Mouse (Mus musculus) heart, embryonic 10.5 days (tissue): ENCODE data around the gene Slmap. TPM values are rescaled to one million over a fixed set of nuclear protein-coding genes. Genes with fewer than 3 reads are reported as not detected.

Experiments
- DNase-seq: peaks from one replicate; pipeline ENCODE4 v3.0.0-alpha.2; 2017; ENCODE audit warnings: low spot score
- H3K27ac ChIP-seq: fragments of 300-500 bp; sonication (generic); 2 replicates; pipeline ENCODE4 v1.5.1; 2016; ENCODE audit warnings: mild to moderate bottlenecking
- H3K27me3 ChIP-seq: fragments of 300-500 bp; sonication (generic); 2 replicates; pipeline ENCODE4 v1.6.1; 2016; ENCODE audit warnings: mild to moderate bottlenecking; ENCODE audit not compliant: poor library complexity, insufficient read depth, severe bottlenecking
- H3K36me3 ChIP-seq: fragments of 300-500 bp; sonication (generic); 2 replicates; pipeline ENCODE4 v1.6.1; 2016; ENCODE audit warnings: mild to moderate bottlenecking, moderate library complexity
- H3K4me1 ChIP-seq: fragments of 300-500 bp; sonication (generic); 2 replicates; pipeline ENCODE4 v1.6.1; 2016; ENCODE audit warnings: mild to moderate bottlenecking
- H3K4me3 ChIP-seq: fragments of 300-500 bp; sonication (generic); 2 replicates; pipeline ENCODE4 v1.5.1; 2016; ENCODE audit warnings: mild to moderate bottlenecking, moderate library complexity
- H3K9me3 ChIP-seq: fragments of 300-500 bp; sonication (generic); 2 replicates; pipeline ENCODE4 v1.6.1; 2016; ENCODE audit warnings: mild to moderate bottlenecking, moderate library complexity
- WGBS: fragments of 180-500 bp; shearing (Covaris S2); methylation state at CpG from one replicate; pipeline ENCODE4 v1.1.7; 2016; 5-methylcytosine and 5-hydroxymethylcytosine counted together
- polyA plus RNA-seq: library from polyadenylated mRNA; unstranded; fragments of >200 nt; fragmentation: Nextera tagmentation; extraction: Ambion mirVana; gene quantifications from 2 replicates; pipeline ENCODE4 v1.2.1, GENCODE M21; 2016

Slmap gene
- polyA plus RNA-seq, 1 experiment from 2014 or later: 45.1 TPM

GRCm38 (mm10) chr14:26552441-26552840, 17.7 kb upstream of the Slmap start:
- no peak for DNase-seq
- Histone ChIP-seq H3K4me1 (no peaks in the 10 kb centered on the region), H3K4me3 (no peak overlapping the region), H3K36me3 (no peaks in the 10 kb centered on the region), H3K27ac (no peak overlapping the region), H3K9me3 (no peaks in the 10 kb centered on the region), H3K27me3 (no peaks in the 10 kb centered on the region)
- WGBS: 81% methylated on average over 2 of the region's 2 CpGs

GRCm38 (mm10) chr14:26550712-26551111, 16.0 kb upstream of the Slmap start:
- H3K9me3 ChIP-seq: no peaks in the 10 kb centered on the region
- no peak overlapping the region for H3K27ac ChIP-seq
- DNase-seq: no peak
- H3K27me3 ChIP-seq: no peaks in the 10 kb centered on the region
- no peaks in the 10 kb centered on the region for H3K4me1 ChIP-seq
- 89% methylated on average over 8 of the region's 8 CpGs for WGBS
- no peak overlapping the region for H3K4me3 ChIP-seq
- no peaks in the 10 kb centered on the region for H3K36me3 ChIP-seq

GRCm38 (mm10) chr14:26547516-26548488, 13.1 kb upstream of the Slmap start:
- H3K9me3 ChIP-seq: no peaks in the 10 kb centered on the region
- no peak overlapping the region for H3K27ac ChIP-seq
- WGBS: 76% methylated on average over 10 of the region's 10 CpGs
- H3K4me3 ChIP-seq: no peak overlapping the region
- H3K27me3 ChIP-seq: no peaks in the 10 kb centered on the region
- no peaks in the 10 kb centered on the region for H3K36me3 ChIP-seq
- no peak for DNase-seq
- H3K4me1 ChIP-seq: no peaks in the 10 kb centered on the region

GRCm38 (mm10) chr14:26542136-26542535, 7.4 kb upstream of the Slmap start:
- no peaks in the 10 kb centered on the region for H3K4me1 ChIP-seq
- no peak overlapping the region for H3K4me3 ChIP-seq
- DNase-seq: no peak
- H3K36me3 ChIP-seq: no peaks in the 10 kb centered on the region
- no peaks in the 10 kb centered on the region for H3K9me3 ChIP-seq
- H3K27me3 ChIP-seq: no peaks in the 10 kb centered on the region
- H3K27ac ChIP-seq: no peak overlapping the region
- 83% methylated on average over 1 of the region's 1 CpGs for WGBS

- H3K4me3 ChIP-seq: no peak overlapping the region
- no peaks in the 10 kb centered on the region for H3K4me1 ChIP-seq
- H3K27me3 ChIP-seq: no peaks in the 10 kb centered on the region
- DNase-seq: no peak
- 70% methylated on average over 1 of the region's 1 CpGs for WGBS
- H3K9me3 ChIP-seq: no peaks in the 10 kb centered on the region
- no peak overlapping the region for H3K27ac ChIP-seq
- H3K36me3 ChIP-seq: no peaks in the 10 kb centered on the region
Measured at GRCm38 (mm10) chr14:26540577-26540976, 5.8 kb upstream of the Slmap start.

DNA sequence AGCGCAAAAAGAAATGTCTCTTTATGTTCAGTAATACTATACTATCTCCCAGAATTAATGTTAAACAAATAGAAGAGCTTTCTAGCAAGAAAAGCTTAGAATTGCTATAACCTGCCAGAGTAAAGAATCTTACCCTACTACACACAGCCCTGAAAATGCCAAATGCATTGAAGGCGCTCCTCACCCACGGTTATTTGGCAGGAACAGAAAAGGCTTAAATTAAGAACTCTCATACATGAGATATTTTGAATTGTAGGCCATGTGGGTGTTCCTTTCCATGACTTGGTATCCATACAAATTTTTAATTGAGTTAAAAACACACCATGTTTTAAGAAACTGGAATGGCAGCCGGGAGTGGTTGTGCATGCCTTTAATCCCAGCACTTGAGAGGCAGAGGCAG, 4.5 kb upstream of the Slmap start:
- Histone ChIP-seq H3K4me1 (no peaks in the 10 kb centered on the region), H3K27me3 (no peaks in the 10 kb centered on the region), H3K36me3 (no peaks in the 10 kb centered on the region), H3K4me3 (no peak overlapping the region), H3K27ac (no peak overlapping the region), H3K9me3 (no peaks in the 10 kb centered on the region)
- DNase-seq: no peak
- WGBS: 88% methylated on average over 4 of the region's 4 CpGs

DNA sequence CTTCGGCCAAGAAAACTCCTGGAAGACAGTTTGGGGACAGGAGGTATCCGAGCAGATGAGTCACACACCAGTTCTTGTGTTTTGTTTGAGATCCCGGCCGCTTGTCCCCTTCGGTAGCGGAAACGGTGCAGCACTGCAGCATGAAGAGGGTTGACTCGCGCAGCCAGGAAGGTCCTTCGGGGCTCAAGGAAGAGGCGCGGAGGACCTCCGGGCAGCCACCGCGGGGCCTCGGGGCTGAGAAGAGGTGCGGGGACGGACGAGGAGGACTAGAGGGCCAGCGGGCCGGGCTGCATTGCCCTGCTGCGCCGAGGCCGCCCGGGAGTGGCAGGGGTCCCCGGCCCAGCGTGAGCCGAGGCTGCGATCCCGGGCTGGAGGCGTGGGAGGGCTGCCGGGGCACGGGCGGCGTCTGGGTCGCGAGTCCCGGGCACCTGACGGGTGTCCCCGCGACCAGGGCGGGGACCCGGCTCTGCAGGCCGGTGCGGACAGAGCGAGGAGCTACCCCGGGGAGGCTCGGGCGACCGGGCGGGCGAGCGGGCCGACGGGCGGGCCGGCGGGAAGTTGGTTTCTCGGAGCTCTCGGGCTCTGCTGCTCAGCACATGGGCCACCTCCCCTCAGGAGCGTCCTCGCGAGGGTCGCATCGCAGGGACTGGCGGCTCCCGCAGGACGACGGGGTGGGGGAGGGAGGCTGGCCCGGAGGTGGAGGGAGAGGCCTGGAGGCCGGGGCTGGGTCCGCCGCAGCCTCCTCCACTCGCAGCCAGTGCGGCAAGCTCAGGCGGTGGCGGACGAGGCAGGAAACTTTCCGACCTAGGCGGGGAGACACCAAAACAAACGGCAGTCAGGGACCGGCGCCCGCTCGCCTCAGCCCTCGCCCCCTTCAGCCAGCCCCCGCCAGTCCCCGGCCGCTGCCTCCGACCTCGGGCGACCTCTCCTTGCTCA, 642 bp downstream of the Slmap start:
- H3K9me3 ChIP-seq: no peaks in the 10 kb centered on the region
- H3K4me1 ChIP-seq: peaks cover 22% of the 10 kb centered on the region
- H3K36me3 ChIP-seq: peaks cover 2% of the 10 kb centered on the region; the same call in 1 of the 2 replicates
- H3K4me3 ChIP-seq: peak overlapping the region; percentile 97
- WGBS: under 1% methylated on average over 76 of the region's 92 CpGs
- H3K27me3 ChIP-seq: no peaks in the 10 kb centered on the region
- peak overlapping the region; percentile 95 for H3K27ac ChIP-seq
- peak; percentile 77 for DNase-seq

DNA sequence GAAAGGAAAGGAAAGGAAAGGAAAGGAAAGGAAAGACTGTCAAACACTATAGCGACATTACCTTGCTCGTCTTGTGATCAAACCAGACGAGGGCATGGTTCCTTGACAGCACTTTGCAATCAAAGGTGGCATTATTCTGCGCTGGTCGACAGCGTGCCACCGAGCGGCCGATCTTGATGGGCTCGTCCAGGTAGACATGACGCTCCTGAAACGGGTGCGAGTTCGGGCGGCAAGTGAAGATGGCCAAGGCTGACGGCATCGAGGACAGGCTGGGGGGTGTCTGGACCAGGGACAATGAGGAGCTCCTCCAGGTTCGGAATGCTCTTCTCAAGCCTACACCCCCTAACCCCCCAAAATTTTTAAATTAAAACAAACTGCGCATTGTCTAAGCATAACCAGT, 1.5 kb downstream of the Slmap start:
- H3K4me3 ChIP-seq: peak overlapping the region; percentile 97
- no peaks in the 10 kb centered on the region for H3K27me3 ChIP-seq
- H3K36me3 ChIP-seq: peaks cover 2% of the 10 kb centered on the region; the same call in 1 of the 2 replicates
- H3K4me1 ChIP-seq: peaks cover 22% of the 10 kb centered on the region
- DNase-seq: no peak
- no peaks in the 10 kb centered on the region for H3K9me3 ChIP-seq
- H3K27ac ChIP-seq: no peak overlapping the region
- 18% methylated on average over 19 of the region's 19 CpGs for WGBS

DNA sequence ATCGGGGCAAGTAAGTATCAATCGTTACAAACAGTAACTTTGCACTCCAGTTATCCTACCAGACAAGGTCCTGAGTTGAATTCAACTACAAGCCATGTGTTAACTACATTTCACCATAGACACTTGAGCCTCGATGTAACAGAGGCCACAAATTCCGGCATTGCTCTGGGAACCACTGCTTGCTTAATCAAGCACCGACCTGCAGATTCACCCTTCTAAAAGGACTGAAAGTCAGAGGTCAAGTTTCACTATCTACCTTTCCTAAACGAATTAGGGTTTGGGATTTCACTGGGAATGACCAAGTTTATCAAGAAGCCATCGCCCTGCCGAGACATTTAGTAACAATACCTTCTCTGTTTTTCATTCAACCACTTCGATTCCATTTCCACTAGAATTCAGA, 2.0 kb downstream of the Slmap start:
- Histone ChIP-seq H3K36me3 (peaks cover 3% of the 10 kb centered on the region; the same call in 1 of the 2 replicates), H3K9me3 (no peaks in the 10 kb centered on the region), H3K27me3 (no peaks in the 10 kb centered on the region), H3K27ac (no peak overlapping the region), H3K4me1 (peaks cover 22% of the 10 kb centered on the region), H3K4me3 (peak overlapping the region; percentile 97)
- DNase-seq: no peak
- 53% methylated on average over 9 of the region's 9 CpGs for WGBS

- DNase-seq: no peak
- Histone ChIP-seq H3K36me3 (peaks cover 10% of the 10 kb centered on the region; the same call in 1 of the 2 replicates), H3K4me3 (0 out of 2 replicates have a peak overlapping the region, but pooled peaks have one; percentile 97), H3K9me3 (no peaks in the 10 kb centered on the region), H3K27ac (no peak overlapping the region), H3K27me3 (no peaks in the 10 kb centered on the region), H3K4me1 (peaks cover 22% of the 10 kb centered on the region)
- 80% methylated on average over 10 of the region's 10 CpGs for WGBS
Measured at GRCm38 (mm10) chr14:26531410-26532313, 3.1 kb downstream of the Slmap start.

DNA sequence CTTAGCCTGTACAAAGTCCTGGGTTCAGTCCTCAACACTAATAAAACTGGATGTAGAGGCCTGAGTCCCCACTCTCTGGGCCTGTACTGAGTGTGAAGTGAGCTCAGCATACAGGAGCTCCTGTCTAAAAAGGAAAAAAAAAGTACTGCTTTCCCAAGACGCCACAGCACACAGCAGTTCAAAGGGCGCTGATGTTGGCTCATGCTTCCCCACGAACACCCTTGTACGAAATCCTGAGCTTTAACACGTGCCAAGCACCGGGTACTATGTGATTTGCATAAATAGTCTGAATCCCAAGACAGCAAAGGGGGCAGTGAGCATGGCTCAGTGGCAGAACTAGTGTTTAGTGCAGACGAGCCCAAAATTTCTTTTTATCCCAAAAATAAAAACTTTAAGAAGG, 4.4 kb downstream of the Slmap start:
- no peak for DNase-seq
- Histone ChIP-seq H3K27me3 (no peaks in the 10 kb centered on the region), H3K27ac (no peak overlapping the region), H3K36me3 (peaks cover 10% of the 10 kb centered on the region; the same call in 1 of the 2 replicates), H3K4me3 (no peak overlapping the region), H3K4me1 (peaks cover 24% of the 10 kb centered on the region), H3K9me3 (no peaks in the 10 kb centered on the region)
- WGBS: 83% methylated on average over 7 of the region's 7 CpGs

DNA sequence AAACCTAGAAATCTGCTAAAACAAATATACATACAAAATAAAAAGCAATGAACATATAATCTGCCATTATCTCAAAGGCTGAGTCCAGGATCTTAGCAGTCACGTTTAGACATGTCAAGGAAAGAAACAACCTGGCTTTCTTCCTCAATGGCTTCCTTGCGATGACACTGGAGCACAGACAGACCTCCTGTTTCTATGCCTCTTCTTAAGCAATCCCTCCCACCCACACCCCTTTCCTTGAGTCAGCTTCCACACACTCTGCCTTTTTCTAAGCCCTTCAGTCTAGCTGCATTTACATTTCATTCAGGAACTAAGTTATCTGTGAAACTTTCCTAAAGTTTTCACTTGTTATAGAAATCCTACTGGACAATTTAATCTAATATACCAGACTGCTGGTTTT, 6.4 kb downstream of the Slmap start:
- Histone ChIP-seq H3K9me3 (no peaks in the 10 kb centered on the region), H3K27me3 (no peaks in the 10 kb centered on the region), H3K36me3 (peaks cover 13% of the 10 kb centered on the region; the same call in 1 of the 2 replicates), H3K4me1 (peaks cover 23% of the 10 kb centered on the region), H3K4me3 (no peak overlapping the region), H3K27ac (no peak overlapping the region)
- DNase-seq: no peak
- WGBS: 72% methylated on average over 2 of the region's 2 CpGs
